Mouse (Mus musculus) bone marrow, adult 2 months (tissue): ENCODE measurements around the gene Ttc39b.

Experiments
- CTCF ChIP-seq: fragments of 200-500 bp; IDR thresholded peaks from 2 replicates; pipeline ENCODE4 v1.5.1; 2011; ENCODE audit warnings: low read length, control low read depth; ENCODE audit not compliant: control insufficient read depth, insufficient read depth
- POLR2A ChIP-seq: fragments of 200-500 bp; IDR thresholded peaks from 2 replicates; pipeline ENCODE4 v1.6.1; 2011; ENCODE audit warnings: low read depth, mild to moderate bottlenecking, control low read depth, low read length, borderline replicate concordance; ENCODE audit not compliant: control insufficient read depth

DNA sequence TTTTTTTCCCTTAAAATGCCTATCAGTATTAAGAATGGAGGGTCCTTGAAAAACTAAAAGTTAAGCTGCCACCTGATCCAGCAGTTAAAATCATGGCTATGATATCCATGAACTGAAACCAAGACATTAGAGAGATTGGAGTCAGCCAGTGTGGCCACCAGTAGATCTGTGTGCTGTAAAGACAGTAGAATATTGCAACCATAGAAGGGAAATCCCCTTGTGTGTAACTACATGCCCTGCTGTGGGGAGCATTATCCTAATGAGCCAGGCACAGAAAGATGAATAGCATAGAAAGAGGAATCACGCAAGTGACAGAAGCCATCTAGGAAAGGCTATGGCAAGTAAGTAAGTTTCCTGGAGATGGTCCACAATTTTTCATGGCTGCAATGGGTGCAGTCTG, 24.9 kb upstream of the Ttc39b start:
- no peak for TF ChIP-seq CTCF
- TF ChIP-seq POLR2A, result no peak
